Mouse (Mus musculus): ENCODE measurements around the gene Elk3. TPM values are rescaled to one million over a fixed set of nuclear protein-coding genes. Genes with fewer than 3 reads are reported as not detected.

Elk3 gene
- polyA plus RNA-seq, 1 experiment, result 86.5 TPM

DNA sequence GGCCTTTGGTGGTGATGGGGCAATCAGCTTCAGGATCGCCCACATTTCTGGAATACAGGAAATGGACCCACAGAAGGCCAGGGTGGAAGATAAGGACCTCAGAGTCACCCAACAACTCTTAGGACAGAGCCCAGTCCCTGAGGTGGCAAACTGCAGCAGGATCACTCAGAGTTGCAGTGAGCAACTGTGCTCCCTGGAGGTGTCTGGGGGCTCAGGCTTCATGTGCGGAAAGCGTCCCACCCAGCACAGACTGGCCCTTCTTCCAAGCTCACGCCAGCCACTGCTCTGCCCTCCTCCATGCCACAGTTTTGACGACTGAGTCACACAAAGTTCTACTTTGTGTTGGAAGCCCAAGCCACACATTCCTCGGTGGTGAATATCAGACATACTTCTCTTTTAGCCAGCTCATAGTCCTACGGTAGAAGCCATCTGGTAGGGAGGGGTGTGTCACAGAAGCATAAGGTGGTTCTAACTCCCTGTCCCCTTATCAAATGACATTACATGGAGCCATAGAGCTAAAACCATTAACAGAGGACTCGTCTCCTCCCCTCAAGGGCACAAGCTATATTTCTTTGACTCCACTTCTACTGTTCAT lies 23.3 kb downstream of the Elk3 start:
- Histone ChIP-seq H3K27ac (ENCODE audit: insufficient read depth, low read length) (peak overlapping the region; percentile 95), H3K4me1 (ENCODE audit: control insufficient read depth, insufficient read depth, low read length) (peaks cover 8% of the 10 kb centered on the region; the same call in 1 of the 2 replicates), H3K4me3 (ENCODE audit: insufficient read depth, low read length) (no peak overlapping the region)
- TF ChIP-seq CTCF (IDR thresholded peaks at IDR 0.05; ENCODE audit: borderline replicate concordance, insufficient read depth, low read length) (no peak), POLR2A (IDR thresholded peaks at IDR 0.05; ENCODE audit: low read depth, low read length) (no peak)

DNA sequence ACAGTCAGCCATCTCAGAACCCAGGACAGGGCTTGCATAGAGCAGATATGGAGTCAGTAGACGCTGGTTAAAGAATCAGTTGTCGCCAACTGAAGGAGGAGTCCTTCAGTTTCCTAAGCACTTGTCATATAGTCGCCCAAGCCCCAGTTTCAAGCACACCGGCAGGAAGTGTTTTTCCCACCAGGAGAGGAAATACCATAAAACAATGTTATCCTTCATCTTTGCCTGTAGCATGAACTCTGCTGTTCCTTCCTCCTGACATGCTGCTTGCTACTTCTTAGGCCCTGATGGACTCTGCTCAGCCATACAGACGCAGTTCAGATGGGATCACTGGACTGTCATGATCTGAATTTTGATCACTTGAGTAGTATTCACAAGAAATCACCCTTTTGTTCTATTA lies 25.4 kb downstream of the Elk3 start:
- no peak for TF ChIP-seq POLR2A (IDR thresholded peaks at IDR 0.05; ENCODE audit: low read depth, low read length)
- TF ChIP-seq CTCF (IDR thresholded peaks at IDR 0.05; ENCODE audit: borderline replicate concordance, insufficient read depth, low read length), result no peak

DNA sequence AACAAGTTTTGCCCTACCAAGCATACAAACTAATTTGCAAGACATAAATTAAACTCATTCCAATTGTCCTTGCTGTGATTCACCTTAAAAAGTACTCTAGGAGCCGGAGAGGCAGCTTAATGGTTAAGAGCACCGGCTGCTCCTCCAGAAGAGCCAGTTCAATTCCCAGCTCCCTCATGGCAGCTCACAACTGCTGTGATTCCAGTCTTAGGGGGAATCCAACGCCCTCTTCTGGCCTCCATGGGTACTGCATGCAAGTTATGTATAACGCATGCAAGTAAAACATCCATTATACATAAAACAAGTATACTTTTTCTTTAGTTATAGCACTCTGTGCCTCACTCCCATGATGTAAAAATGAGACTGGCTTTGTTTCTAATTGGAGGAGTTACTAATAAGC lies 27.7 kb downstream of the Elk3 start:
- TF ChIP-seq CTCF (IDR thresholded peaks at IDR 0.05; ENCODE audit: borderline replicate concordance, insufficient read depth, low read length) (no peak), POLR2A (IDR thresholded peaks at IDR 0.05; ENCODE audit: low read depth, low read length) (no peak)
- Histone ChIP-seq H3K27ac (ENCODE audit: insufficient read depth, low read length) (no peak overlapping the region), H3K4me1 (ENCODE audit: control insufficient read depth, insufficient read depth, low read length) (peaks cover 3% of the 10 kb centered on the region; the same call in 1 of the 2 replicates), H3K4me3 (ENCODE audit: insufficient read depth, low read length) (no peak overlapping the region)

More for the DNA sequence above, 25.4 kb downstream of the Elk3 start:
- Histone ChIP-seq H3K4me3 (ENCODE audit: insufficient read depth, low read length) (no peak overlapping the region), H3K4me1 (ENCODE audit: control insufficient read depth, insufficient read depth, low read length) (peaks cover 8% of the 10 kb centered on the region; the same call in 1 of the 2 replicates), H3K27ac (ENCODE audit: insufficient read depth, low read length) (no peak overlapping the region)

DNA sequence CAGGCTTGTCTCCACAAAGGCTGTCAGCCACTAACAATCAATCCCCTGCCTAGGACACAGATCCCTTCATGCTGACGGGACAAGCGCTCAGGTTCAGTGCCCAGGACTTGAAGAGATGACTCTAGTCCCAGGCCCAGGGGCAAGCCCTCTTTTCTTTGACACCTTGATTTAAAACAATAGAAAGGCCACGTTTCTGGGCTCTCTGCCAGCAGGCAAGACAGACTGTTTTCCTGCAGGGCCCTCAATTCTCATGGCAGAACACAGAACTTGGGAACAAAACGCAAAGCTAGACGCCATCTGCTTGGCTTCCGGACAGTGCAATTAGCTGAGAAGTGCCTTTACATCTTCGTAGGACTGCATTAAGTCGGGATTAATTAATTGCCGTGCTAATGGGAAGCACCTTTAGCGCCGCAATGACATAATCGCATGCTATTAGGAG lies 28.4 kb downstream of the Elk3 start:
- H3K4me1 ChIP-seq (ENCODE audit: control insufficient read depth, insufficient read depth, low read length), result no peaks in the 10 kb centered on the region
- H3K4me3 ChIP-seq (ENCODE audit: insufficient read depth, low read length), result no peak overlapping the region
- no peak for TF ChIP-seq POLR2A (IDR thresholded peaks at IDR 0.05; ENCODE audit: low read depth, low read length)
- no peak for TF ChIP-seq CTCF (IDR thresholded peaks at IDR 0.05; ENCODE audit: borderline replicate concordance, insufficient read depth, low read length)
- H3K27ac ChIP-seq (ENCODE audit: insufficient read depth, low read length), result no peak overlapping the region

DNA sequence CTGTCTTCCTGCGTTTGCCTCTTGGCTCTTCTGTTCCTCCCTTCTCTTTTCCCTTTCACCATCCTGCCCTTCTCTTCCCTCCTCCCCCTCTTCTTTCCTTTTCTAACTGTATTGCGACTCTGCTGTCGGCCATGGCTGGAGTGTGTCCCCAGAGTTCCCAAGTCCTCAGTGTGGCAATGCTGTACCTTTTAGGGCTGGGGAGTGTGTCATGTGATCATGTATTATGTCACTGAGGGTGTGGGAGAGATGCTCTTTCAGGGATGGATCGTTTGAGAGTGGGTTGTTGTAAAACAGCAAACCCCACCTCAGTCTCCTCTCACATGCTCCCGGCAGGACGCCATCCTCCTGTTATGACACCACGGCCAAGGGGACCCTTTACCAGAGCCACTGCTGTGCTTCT lies 29.8 kb downstream of the Elk3 start:
- no peak overlapping the region for H3K27ac ChIP-seq (ENCODE audit: insufficient read depth, low read length)
- TF ChIP-seq CTCF (IDR thresholded peaks at IDR 0.05; ENCODE audit: borderline replicate concordance, insufficient read depth, low read length), result no peak
- no peak overlapping the region for H3K4me3 ChIP-seq (ENCODE audit: insufficient read depth, low read length)
- no peaks in the 10 kb centered on the region for H3K4me1 ChIP-seq (ENCODE audit: control insufficient read depth, insufficient read depth, low read length)

DNA sequence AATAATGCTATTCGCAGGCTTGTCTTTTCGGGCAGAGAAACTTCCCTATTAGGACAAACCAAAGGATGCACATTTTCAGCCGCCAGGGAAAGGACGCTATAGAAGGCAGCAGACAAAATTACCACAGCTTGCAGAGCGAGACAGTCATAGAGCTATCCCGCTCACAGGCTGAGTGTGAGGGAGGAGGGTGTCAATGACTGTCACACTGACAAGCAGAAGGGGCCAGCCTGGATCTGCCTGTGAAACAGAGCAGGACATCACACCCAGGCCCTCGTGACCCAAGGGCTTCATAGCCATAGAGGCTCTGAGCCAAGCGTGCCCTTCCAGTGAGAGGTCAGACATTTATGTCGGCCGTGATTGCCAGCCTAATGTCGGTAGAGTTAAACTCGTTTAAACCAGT lies 30.3 kb downstream of the Elk3 start:
- H3K4me3 ChIP-seq (ENCODE audit: insufficient read depth, low read length), result no peak overlapping the region
- no peaks in the 10 kb centered on the region for H3K4me1 ChIP-seq (ENCODE audit: control insufficient read depth, insufficient read depth, low read length)
- no peak overlapping the region for H3K27ac ChIP-seq (ENCODE audit: insufficient read depth, low read length)
- TF ChIP-seq CTCF (IDR thresholded peaks at IDR 0.05; ENCODE audit: borderline replicate concordance, insufficient read depth, low read length) (no peak), POLR2A (IDR thresholded peaks at IDR 0.05; ENCODE audit: low read depth, low read length) (no peak)

DNA sequence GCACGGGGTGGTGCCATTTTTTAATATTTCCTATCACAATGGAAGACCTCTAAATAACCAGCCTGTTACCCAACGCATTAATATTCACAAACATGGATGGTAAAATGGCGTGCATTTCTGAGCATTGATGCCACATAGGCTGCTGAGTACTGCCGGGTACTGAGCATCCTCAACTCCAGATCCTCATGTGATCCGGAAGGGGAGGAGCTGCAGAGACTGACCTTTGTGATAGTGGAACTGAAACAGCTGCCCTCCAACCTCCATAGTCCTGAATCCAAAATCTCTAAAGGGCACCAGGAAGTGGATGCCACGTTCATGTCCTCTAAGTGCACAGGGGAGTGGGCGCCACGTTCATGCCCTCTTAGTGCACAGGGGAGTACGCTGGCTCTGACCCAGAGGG lies 31.9 kb downstream of the Elk3 start:
- no peak for TF ChIP-seq CTCF (IDR thresholded peaks at IDR 0.05; ENCODE audit: borderline replicate concordance, insufficient read depth, low read length)
- TF ChIP-seq POLR2A (IDR thresholded peaks at IDR 0.05; ENCODE audit: low read depth, low read length), result no peak
- Histone ChIP-seq H3K27ac (ENCODE audit: insufficient read depth, low read length) (no peak overlapping the region), H3K4me3 (ENCODE audit: insufficient read depth, low read length) (no peak overlapping the region), H3K4me1 (ENCODE audit: control insufficient read depth, insufficient read depth, low read length) (peaks cover 3% of the 10 kb centered on the region; the same call in 1 of the 2 replicates)

DNA sequence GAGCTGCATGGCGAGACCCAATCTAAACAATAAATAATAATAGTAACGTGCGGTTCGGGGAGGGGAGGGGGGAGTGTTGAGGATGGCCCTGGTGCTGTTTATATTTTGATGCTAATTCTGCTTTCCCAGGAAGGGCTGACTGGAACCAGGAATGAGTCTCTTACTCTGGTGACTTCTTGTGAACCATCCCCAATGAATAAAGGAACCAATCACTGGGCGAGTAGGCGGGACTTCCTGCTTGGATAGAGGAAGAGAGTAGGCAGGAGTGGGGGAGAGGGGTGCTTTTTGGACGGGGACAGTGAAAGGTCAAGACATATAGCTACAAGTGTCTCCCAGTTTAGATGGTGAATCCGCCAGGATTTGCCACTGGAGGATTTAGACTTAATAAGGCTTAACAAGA lies 32.6 kb downstream of the Elk3 start:
- no peak overlapping the region for H3K4me3 ChIP-seq (ENCODE audit: insufficient read depth, low read length)
- H3K27ac ChIP-seq (ENCODE audit: insufficient read depth, low read length), result no peak overlapping the region
- peaks cover 3% of the 10 kb centered on the region; the same call in 1 of the 2 replicates for H3K4me1 ChIP-seq (ENCODE audit: control insufficient read depth, insufficient read depth, low read length)
- TF ChIP-seq CTCF (IDR thresholded peaks at IDR 0.05; ENCODE audit: borderline replicate concordance, insufficient read depth, low read length) (no peak), POLR2A (IDR thresholded peaks at IDR 0.05; ENCODE audit: low read depth, low read length) (no peak)

DNA sequence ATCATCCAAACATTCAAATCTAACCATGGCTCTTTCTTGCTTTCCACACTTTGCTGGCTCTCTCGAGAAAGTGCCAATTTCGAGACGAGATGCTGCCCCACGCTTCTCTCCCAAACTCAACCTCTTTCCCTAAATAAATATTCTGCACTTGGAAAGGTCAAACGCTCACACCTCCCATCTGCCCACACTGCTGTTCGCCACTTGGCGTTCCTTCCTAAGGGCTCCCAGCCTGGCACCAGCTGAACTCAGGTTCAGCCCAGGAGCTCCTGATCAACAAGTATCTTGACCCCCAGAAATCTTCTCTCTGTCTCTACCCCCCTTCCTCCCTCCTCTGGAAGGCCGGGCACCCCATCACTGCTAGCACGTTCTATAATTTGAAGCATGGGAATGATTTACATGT lies 34.1 kb downstream of the Elk3 start:
- TF ChIP-seq CTCF (IDR thresholded peaks at IDR 0.05; ENCODE audit: borderline replicate concordance, insufficient read depth, low read length) (no peak), POLR2A (IDR thresholded peaks at IDR 0.05; ENCODE audit: low read depth, low read length) (no peak)
- H3K4me3 ChIP-seq (ENCODE audit: insufficient read depth, low read length), result no peak overlapping the region
- H3K4me1 ChIP-seq (ENCODE audit: control insufficient read depth, insufficient read depth, low read length), result peaks cover 11% of the 10 kb centered on the region
- H3K27ac ChIP-seq (ENCODE audit: insufficient read depth, low read length), result no peak overlapping the region

DNA sequence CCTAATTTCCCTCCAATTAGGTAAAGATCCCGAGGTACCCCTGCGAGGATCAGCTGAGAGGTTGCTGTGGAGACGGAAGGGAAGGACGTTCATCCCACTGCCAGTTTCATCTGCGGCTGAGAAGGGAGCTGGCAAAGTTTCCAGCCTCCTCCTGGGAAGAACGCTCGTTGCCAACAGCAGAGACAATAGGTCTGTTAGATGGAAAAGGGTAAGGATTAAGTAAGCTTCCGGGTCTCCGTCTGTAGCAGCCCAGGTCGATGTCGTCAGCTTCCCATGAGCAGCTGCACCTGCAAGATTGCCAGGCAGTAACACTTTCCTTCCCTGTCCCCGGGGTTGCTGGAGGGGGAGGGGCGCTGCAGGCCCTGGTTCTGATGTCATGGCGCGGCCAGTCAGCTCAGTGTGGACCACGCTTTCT lies 34.6 kb downstream of the Elk3 start:
- TF ChIP-seq POLR2A (IDR thresholded peaks at IDR 0.05; ENCODE audit: low read depth, low read length), result no peak
- peaks cover 11% of the 10 kb centered on the region for H3K4me1 ChIP-seq (ENCODE audit: control insufficient read depth, insufficient read depth, low read length)
- no peak overlapping the region for H3K27ac ChIP-seq (ENCODE audit: insufficient read depth, low read length)
- H3K4me3 ChIP-seq (ENCODE audit: insufficient read depth, low read length), result no peak overlapping the region
